Mouse (Mus musculus) CH12.LX (cell line): Measurements from ENCODE around the gene Dkk3.

ENCODE experiments used
- BHLHE40 ChIP-seq: IDR thresholded peaks from 2 replicates; pipeline ENCODE4 v1.6.1; 2011; ENCODE audit warnings: mild to moderate bottlenecking, low read depth, low read length, improper control_type of control experiment
- CHD1 ChIP-seq: IDR thresholded peaks from 2 replicates; pipeline ENCODE4 v1.6.1; 2012; ENCODE audit warnings: low read depth, low read length, improper control_type of control experiment, inconsistent platforms
- CHD2 ChIP-seq: IDR thresholded peaks from 2 replicates; pipeline ENCODE4 v1.6.1; 2011; ENCODE audit warnings: low read length, improper control_type of control experiment
- CTCF ChIP-seq, 2 experiments: IDR thresholded peaks in 1 of 2; conservative IDR thresholded peaks in 1 of 2; 2 replicates each; pipeline ENCODE4 v1.5.1; 2011 to 2012; ENCODE audit warnings: low read depth in 2 of 2, low read length in 2 of 2, improper control_type of control experiment in 1 of 2, inconsistent platforms in 1 of 2, mild to moderate bottlenecking in 1 of 2, moderate library complexity in 1 of 2
- EP300 ChIP-seq: IDR thresholded peaks from 2 replicates; pipeline ENCODE4 v1.6.1; 2011; ENCODE audit warnings: low read length, improper control_type of control experiment
- KAT2A ChIP-seq: IDR thresholded peaks from 2 replicates; pipeline ENCODE4 v1.6.1; 2012; ENCODE audit warnings: low read length, improper control_type of control experiment, inconsistent platforms; ENCODE audit not compliant: insufficient replicate concordance
- MAFK ChIP-seq: IDR thresholded peaks from 2 replicates; pipeline ENCODE4 v1.6.1; 2011; ENCODE audit warnings: low read length, improper control_type of control experiment; ENCODE audit not compliant: insufficient replicate concordance
- MYC ChIP-seq: IDR thresholded peaks from 2 replicates; pipeline ENCODE4 v1.6.1; 2011; ENCODE audit warnings: low read depth, mild to moderate bottlenecking, improper control_type of control experiment, low read length
- POLR2A ChIP-seq: IDR thresholded peaks from 2 replicates; pipeline ENCODE4 v1.6.1; 2011; ENCODE audit warnings: low read depth, mild to moderate bottlenecking, improper control_type of control experiment, low read length
- SIN3A ChIP-seq: IDR thresholded peaks from 2 replicates; pipeline ENCODE4 v1.6.1; 2012; ENCODE audit warnings: low read length, improper control_type of control experiment, inconsistent platforms
- USF1 ChIP-seq: IDR thresholded peaks from 2 replicates; pipeline ENCODE4 v1.6.1; 2014; ENCODE audit warnings: low read depth, mild to moderate bottlenecking, inconsistent platforms, low read length, improper control_type of control experiment
- ZC3H11A ChIP-seq: IDR thresholded peaks from 2 replicates; pipeline ENCODE4 v1.6.1; 2012; ENCODE audit warnings: low read depth, mild to moderate bottlenecking, inconsistent platforms, low read length, improper control_type of control experiment
- ZKSCAN1 ChIP-seq: IDR thresholded peaks from 2 replicates; pipeline ENCODE4 v1.6.1; 2012; ENCODE audit warnings: low read depth, inconsistent platforms, low read length, improper control_type of control experiment, borderline replicate concordance
- ZMIZ1 ChIP-seq: IDR thresholded peaks from 2 replicates; pipeline ENCODE4 v1.6.1; 2012; ENCODE audit warnings: low read depth, mild to moderate bottlenecking, inconsistent platforms, low read length, improper control_type of control experiment

DNA sequence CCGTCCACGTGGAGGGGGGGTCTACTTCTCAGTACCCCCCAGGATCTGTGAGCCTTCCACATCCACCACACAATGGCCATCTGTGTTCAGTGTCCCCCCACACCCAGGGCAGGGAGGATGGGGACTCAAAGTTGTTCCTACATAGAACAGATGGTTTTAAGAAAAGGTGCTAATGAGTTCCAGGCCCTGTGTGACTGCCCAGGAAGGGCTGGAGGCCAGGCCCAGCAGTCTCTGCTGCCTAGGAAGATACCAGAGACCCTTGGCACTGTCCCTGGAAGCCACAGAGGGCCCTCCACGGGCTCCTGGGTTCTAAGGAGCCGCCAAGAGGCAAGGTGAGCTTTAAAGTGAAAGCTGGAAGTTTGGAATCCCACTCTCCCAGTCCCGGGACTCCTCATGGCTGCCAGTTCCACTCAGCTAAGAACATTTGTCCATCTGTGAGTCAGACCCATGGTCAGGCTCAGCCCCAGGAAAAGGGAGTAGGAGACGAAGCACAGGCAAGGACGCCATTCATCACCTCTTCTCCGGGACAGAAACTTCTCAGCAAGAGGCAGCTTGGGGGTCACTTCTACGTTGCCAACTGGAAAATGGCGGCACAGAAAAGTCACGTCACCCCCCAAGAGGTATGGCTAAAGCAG lies 36.9 kb downstream of the Dkk3 start:
- TF ChIP-seq CHD2: no peak
- TF ChIP-seq CTCF (conservative IDR thresholded peaks at IDR 0.05 in 1 of 2, IDR thresholded peaks at IDR 0.05 in 1 of 2; ENCODE audit: low read depth in 2 of 2, low read length in 2 of 2): no peak
- TF ChIP-seq ZKSCAN1: no peak
- no peak for TF ChIP-seq SIN3A
- TF ChIP-seq MAFK: no peak
- TF ChIP-seq CHD1: no peak
- TF ChIP-seq POLR2A: no peak
- no peak for TF ChIP-seq MYC
- TF ChIP-seq ZMIZ1: no peak
- TF ChIP-seq EP300: no peak
- no peak for TF ChIP-seq KAT2A
- TF ChIP-seq USF1: no peak
- TF ChIP-seq ZC3H11A: no peak
- TF ChIP-seq BHLHE40: no peak
